Mouse (Mus musculus) G1E (cell line): ENCODE data around the gene Acnat1. TPM values are rescaled to one million over a fixed set of nuclear protein-coding genes. Genes with fewer than 3 reads are reported as not detected.
A peak's percentile ranks its signal among the peaks of the same experiment; 100 is the strongest.
"Not testable (repeated sequence)": the region's sequence is repeated elsewhere in the genome, so short reads cannot be mapped to it uniquely, and the experiment has no call there.

ENCODE experiments used
- ATAC-seq: 2 replicates; pipeline ENCODE4 v1.8.0; 2016; ENCODE audit warnings: mild to moderate bottlenecking; ENCODE audit not compliant: insufficient number of reproducible peaks, poor library complexity, low FRiP score, severe bottlenecking; ENCODE audit errors: extremely low read depth
- DNase-seq: peaks from one replicate; pipeline ENCODE4 v3.0.0; 2012; ENCODE audit warnings: low spot score
- H3K27me3 ChIP-seq: 2 replicates; pipeline ENCODE4 v1.6.1; 2012; ENCODE audit warnings: mild to moderate bottlenecking, low read length, inconsistent platforms; ENCODE audit not compliant: insufficient read depth
- H3K36me3 ChIP-seq: replicated peaks from 2 replicates; pipeline ENCODE3; 2012; ENCODE audit warnings: mild to moderate bottlenecking, inconsistent platforms
- H3K4me1 ChIP-seq: 2 replicates; pipeline ENCODE4 v1.6.1; 2012; ENCODE audit warnings: low read depth, low read length, inconsistent platforms, mixed read lengths; ENCODE audit not compliant: insufficient read depth
- H3K4me3 ChIP-seq: 2 replicates; pipeline ENCODE4 v1.5.1; 2012; ENCODE audit warnings: low read depth, mild to moderate bottlenecking, inconsistent platforms, low read length, moderate library complexity, mixed read lengths
- H3K9me3 ChIP-seq: replicated peaks from 2 replicates; pipeline ENCODE4 v1.6.1; 2012; ENCODE audit warnings: inconsistent platforms
- CTCF ChIP-seq: IDR thresholded peaks from 2 replicates; pipeline ENCODE4 v1.5.1; 2012; ENCODE audit warnings: low read depth, low read length, inconsistent platforms, mixed read lengths
- GATA1 ChIP-seq: IDR thresholded peaks from 2 replicates; pipeline ENCODE4 v1.6.1; 2012; ENCODE audit warnings: borderline replicate concordance, low read length, inconsistent platforms, mixed read lengths
- GATA2 ChIP-seq: IDR thresholded peaks from 2 replicates; pipeline ENCODE4 v1.6.1; 2012; ENCODE audit warnings: low read depth, low read length, inconsistent platforms, borderline replicate concordance
- POLR2AphosphoS5 ChIP-seq: IDR thresholded peaks from 2 replicates; pipeline ENCODE4 v1.6.1; 2012; ENCODE audit warnings: low read depth, low read length, inconsistent platforms; ENCODE audit not compliant: insufficient replicate concordance
- TAL1 ChIP-seq: conservative IDR thresholded peaks from 2 replicates; pipeline ENCODE4 v1.6.1; 2012; ENCODE audit warnings: low read depth, low read length, inconsistent platforms, mixed read lengths
- polyA plus RNA-seq: library from polyadenylated mRNA; stranded (reverse); fragments of >175 nt; gene quantifications from 2 replicates; pipeline ENCODE4 v1.2.3, GENCODE M21; 2012
- total RNA-seq, 2 experiments: library from RNA; stranded (forward) in 1 of 2; stranded (reverse) in 1 of 2; fragments of 200-1000 nt in 1 of 2; fragments of >200 nt in 1 of 2; fragmentation: Nextera tagmentation in 1 of 2; gene quantifications; 2 replicates each; pipeline ENCODE4 v1.2.3; 2014 to 2017

Acnat1 gene
- total and polyA plus RNA-seq, 3 experiments: not detected

- Histone ChIP-seq H3K4me1 (peaks cover 4% of the 10 kb centered on the region; the same call in 1 of the 2 replicates), H3K9me3 (no peaks in the 10 kb centered on the region), H3K4me3 (no peak overlapping the region), H3K36me3 (no peaks in the 10 kb centered on the region), H3K27me3 (no peaks in the 10 kb centered on the region)
- TF ChIP-seq CTCF: no peak
- no peak for TF ChIP-seq GATA2
- TF ChIP-seq TAL1: no peak
- TF ChIP-seq GATA1: no peak
- DNase-seq: no peak
- ATAC-seq: no peak
These were observed 7.2 kb upstream of the Acnat1 start for GRCm38 (mm10) chr4:49480896-49481295.

GRCm38 (mm10) chr4:49480104-49480760, 6.5 kb upstream of the Acnat1 start:
- Histone ChIP-seq H3K27me3 (no peaks in the 10 kb centered on the region), H3K36me3 (no peaks in the 10 kb centered on the region), H3K9me3 (no peaks in the 10 kb centered on the region), H3K4me3 (no peak overlapping the region), H3K4me1 (peaks cover 4% of the 10 kb centered on the region; the same call in 1 of the 2 replicates)
- DNase-seq (no peak), ATAC-seq (no peak)
- no peak for TF ChIP-seq GATA1
- no peak for TF ChIP-seq TAL1
- no peak for TF ChIP-seq CTCF
- TF ChIP-seq GATA2: no peak
- TF ChIP-seq POLR2AphosphoS5: no peak

- not testable (repeated sequence) for H3K9me3 ChIP-seq, ATAC-seq, H3K4me1 ChIP-seq, H3K4me3 ChIP-seq, DNase-seq, H3K27me3 ChIP-seq, H3K36me3 ChIP-seq
These were observed 5.3 kb upstream of the Acnat1 start for GRCm38 (mm10) chr4:49479035-49479434.

- Histone ChIP-seq H3K27me3 (no peaks in the 10 kb centered on the region), H3K4me3 (peak overlapping the region; percentile 54; the same call in 1 of the 2 replicates), H3K9me3 (no peaks in the 10 kb centered on the region), H3K36me3 (no peaks in the 10 kb centered on the region), H3K4me1 (peaks cover 4% of the 10 kb centered on the region)
- TF ChIP-seq CTCF: no peak
- TF ChIP-seq POLR2AphosphoS5: no peak
- TF ChIP-seq GATA1: no peak
- TF ChIP-seq TAL1: no peak
- TF ChIP-seq GATA2: no peak
- ATAC-seq: peak; percentile 84
- peak; percentile 4 for DNase-seq
These were observed 4.6 kb upstream of the Acnat1 start for GRCm38 (mm10) chr4:49478118-49478877.

GRCm38 (mm10) chr4:49474583-49474982, 871 bp upstream of the Acnat1 start:
- Histone ChIP-seq H3K4me3 (no peak overlapping the region), H3K4me1 (peaks cover 4% of the 10 kb centered on the region), H3K36me3 (no peaks in the 10 kb centered on the region), H3K27me3 (no peaks in the 10 kb centered on the region), H3K9me3 (no peaks in the 10 kb centered on the region)
- ATAC-seq (no peak), DNase-seq (no peak)
- TF ChIP-seq GATA2: no peak
- no peak for TF ChIP-seq POLR2AphosphoS5
- no peak for TF ChIP-seq CTCF
- TF ChIP-seq GATA1: no peak
- no peak for TF ChIP-seq TAL1

- Histone ChIP-seq H3K36me3 (no peaks in the 10 kb centered on the region), H3K9me3 (no peaks in the 10 kb centered on the region), H3K4me1 (no peaks in the 10 kb centered on the region), H3K4me3 (no peak overlapping the region), H3K27me3 (no peaks in the 10 kb centered on the region)
- no peak for TF ChIP-seq POLR2AphosphoS5
- TF ChIP-seq GATA2: no peak
- no peak for TF ChIP-seq CTCF
- TF ChIP-seq TAL1: no peak
- TF ChIP-seq GATA1: no peak
- DNase-seq (no peak), ATAC-seq (no peak)
These were observed 4.1 kb downstream of the Acnat1 start for GRCm38 (mm10) chr4:49469435-49470151.
